Mouse (Mus musculus) brain, embryonic 14.5 days (tissue): ENCODE data around the gene Hoxb8.

ENCODE experiments used
- CTCF ChIP-seq: fragments of 200-500 bp; IDR thresholded peaks from 2 replicates; pipeline ENCODE4 v1.5.1; 2012; ENCODE audit warnings: inconsistent platforms, mild to moderate bottlenecking, moderate library complexity, borderline replicate concordance; ENCODE audit not compliant: insufficient read depth, insufficient read length; ENCODE audit errors: extremely low read depth
- POLR2A ChIP-seq: fragments of 200-500 bp; IDR thresholded peaks from 2 replicates; pipeline ENCODE4 v1.6.1; 2012; ENCODE audit warnings: mild to moderate bottlenecking, inconsistent platforms, borderline replicate concordance; ENCODE audit not compliant: poor library complexity, insufficient read depth, insufficient read length, severe bottlenecking; ENCODE audit errors: extremely low read depth

DNA sequence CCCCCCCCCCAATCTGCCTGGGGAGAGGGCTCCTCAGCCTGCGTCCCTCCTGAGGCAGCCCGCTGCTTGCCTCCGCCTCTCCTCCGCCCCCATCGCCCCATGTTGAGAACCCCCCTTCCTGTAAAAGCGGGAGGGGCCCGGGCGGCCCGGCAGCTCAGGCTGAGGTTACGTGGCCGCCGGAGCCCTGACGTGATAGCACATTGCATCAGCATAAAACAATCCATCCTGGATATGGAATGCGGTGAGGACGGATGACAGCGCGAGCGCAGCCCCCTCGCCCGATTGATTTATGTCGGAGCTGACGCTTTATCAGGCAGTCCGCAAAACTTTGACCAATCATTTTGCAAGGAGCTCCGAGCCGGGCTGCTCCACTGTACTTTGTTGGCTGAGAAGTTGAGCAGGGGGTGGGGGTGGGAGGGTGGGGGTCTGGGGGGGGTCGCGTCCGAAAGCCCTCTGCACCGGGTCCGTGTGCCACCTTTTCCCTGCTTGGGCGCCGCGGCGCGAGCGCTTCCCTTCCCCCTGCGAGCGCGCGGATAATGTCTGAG lies 10.6 kb upstream of the Hoxb8 start, which contains the start of gene Hoxb9:
- TF ChIP-seq CTCF (no peak), POLR2A (no peak)
